Mouse (Mus musculus) embryonic facial prominence, embryonic 10.5 days (tissue): ENCODE measurements around the gene Gzmm. TPM values are rescaled to one million over a fixed set of nuclear protein-coding genes. Genes with fewer than 3 reads are reported as not detected.

Source experiments
- DNase-seq: peaks from one replicate; pipeline ENCODE4 v3.0.0-alpha.2; 2017; ENCODE audit warnings: low spot score
- H3K27ac ChIP-seq: fragments of 300-500 bp; sonication (generic); replicated peaks from 2 replicates; pipeline ENCODE4 v1.5.1; 2016; ENCODE audit warnings: mild to moderate bottlenecking
- H3K27me3 ChIP-seq: fragments of 300-500 bp; sonication (generic); replicated peaks from 2 replicates; pipeline ENCODE4 v1.6.1; 2016; ENCODE audit warnings: low read depth, mild to moderate bottlenecking; ENCODE audit not compliant: poor library complexity, severe bottlenecking
- H3K36me3 ChIP-seq: fragments of 300-500 bp; sonication (generic); replicated peaks from 2 replicates; pipeline ENCODE4 v1.6.1; 2016; ENCODE audit warnings: mild to moderate bottlenecking, moderate library complexity
- H3K4me1 ChIP-seq: fragments of 300-500 bp; sonication (generic); 2 replicates; pipeline ENCODE4 v1.6.1; 2016
- H3K4me3 ChIP-seq: fragments of 300-500 bp; sonication (generic); 2 replicates; pipeline ENCODE4 v1.5.1; 2016; ENCODE audit warnings: mild to moderate bottlenecking, moderate library complexity
- H3K9me3 ChIP-seq: fragments of 300-500 bp; sonication (generic); 2 replicates; pipeline ENCODE4 v1.6.1; 2016; ENCODE audit warnings: mild to moderate bottlenecking
- WGBS: fragments of 180-500 bp; shearing (Covaris S2); methylation state at CpG from one replicate; pipeline ENCODE4 v1.1.7; 2016; 5-methylcytosine and 5-hydroxymethylcytosine counted together
- polyA plus RNA-seq: library from polyadenylated mRNA; unstranded; fragments of >200 nt; fragmentation: Nextera tagmentation; extraction: Ambion mirVana; gene quantifications from 2 replicates; pipeline ENCODE4 v1.2.1, GENCODE M21; 2016

Gene Gzmm
- polyA plus RNA-seq, 1 experiment from 2014 or later = 1.5 TPM

GRCm38 (mm10) chr10:79721089-79721488 is 32.3 kb downstream of the Gzmm start:
- Histone ChIP-seq H3K4me1 (peaks cover 20% of the 10 kb centered on the region), H3K9me3 (no peaks in the 10 kb centered on the region), H3K36me3 (no peaks in the 10 kb centered on the region), H3K4me3 (no peak overlapping the region), H3K27ac (no peak overlapping the region), H3K27me3 (peaks cover 42% of the 10 kb centered on the region)
- 79% methylated on average over 5 of the region's 5 CpGs for WGBS
- no peak for DNase-seq

- peaks cover 3% of the 10 kb centered on the region; the same call in 1 of the 2 replicates for H3K4me1 ChIP-seq
- no peak for DNase-seq
- H3K9me3 ChIP-seq = no peaks in the 10 kb centered on the region
- peaks cover 23% of the 10 kb centered on the region for H3K27me3 ChIP-seq
- H3K27ac ChIP-seq = no peak overlapping the region
- 71% methylated on average over 6 of the region's 6 CpGs for WGBS
- no peak overlapping the region for H3K4me3 ChIP-seq
- H3K36me3 ChIP-seq = no peaks in the 10 kb centered on the region
Observed at GRCm38 (mm10) chr10:79723047-79723446, 34.2 kb downstream of the Gzmm start.

GRCm38 (mm10) chr10:79723692-79724091 is 34.9 kb downstream of the Gzmm start:
- DNase-seq = no peak
- no peaks in the 10 kb centered on the region for H3K36me3 ChIP-seq
- H3K4me1 ChIP-seq = 0 out of 2 replicates have a peak, but pooled peaks cover 3% of the 10 kb centered on the region
- 83% methylated on average over 7 of the region's 7 CpGs for WGBS
- H3K27me3 ChIP-seq = peaks cover 16% of the 10 kb centered on the region
- no peak overlapping the region for H3K27ac ChIP-seq
- no peaks in the 10 kb centered on the region for H3K9me3 ChIP-seq
- H3K4me3 ChIP-seq = no peak overlapping the region

GRCm38 (mm10) chr10:79726090-79726489 is 37.3 kb downstream of the Gzmm start:
- H3K4me1 ChIP-seq = 0 out of 2 replicates have a peak, but pooled peaks cover 3% of the 10 kb centered on the region
- H3K27me3 ChIP-seq = no peaks in the 10 kb centered on the region
- H3K9me3 ChIP-seq = no peaks in the 10 kb centered on the region
- DNase-seq = peak; percentile 62
- 26% methylated on average over 11 of the region's 11 CpGs for WGBS
- no peaks in the 10 kb centered on the region for H3K36me3 ChIP-seq
- no peak overlapping the region for H3K27ac ChIP-seq
- H3K4me3 ChIP-seq = no peak overlapping the region

GRCm38 (mm10) chr10:79728323-79729249 is 39.8 kb downstream of the Gzmm start:
- WGBS = 72% methylated on average over 28 of the region's 28 CpGs
- 0 out of 2 replicates have a peak, but pooled peaks cover 3% of the 10 kb centered on the region for H3K4me1 ChIP-seq

GRCm38 (mm10) chr10:79729357-79729965 is 40.6 kb downstream of the Gzmm start:
- H3K9me3 ChIP-seq = no peaks in the 10 kb centered on the region; the same call in 1 of the 2 replicates
- no peak for DNase-seq
- no peak overlapping the region for H3K27ac ChIP-seq
- H3K27me3 ChIP-seq = peaks cover 3% of the 10 kb centered on the region; the same call in 1 of the 2 replicates
- H3K4me1 ChIP-seq = 0 out of 2 replicates have a peak, but pooled peaks cover 3% of the 10 kb centered on the region
- H3K4me3 ChIP-seq = no peak overlapping the region
- WGBS = 89% methylated on average over 13 of the region's 13 CpGs
- peaks cover 19% of the 10 kb centered on the region for H3K36me3 ChIP-seq

More at GRCm38 (mm10) chr10:79728323-79729249, 39.8 kb downstream of the Gzmm start:
- Histone ChIP-seq H3K27me3 (no peaks in the 10 kb centered on the region), H3K4me3 (no peak overlapping the region), H3K9me3 (no peaks in the 10 kb centered on the region), H3K27ac (no peak overlapping the region), H3K36me3 (peaks cover 10% of the 10 kb centered on the region)
- DNase-seq = no peak

- 97% methylated on average over 1 of the region's 1 CpGs for WGBS
- H3K36me3 ChIP-seq = peaks cover 49% of the 10 kb centered on the region
- H3K4me3 ChIP-seq = no peak overlapping the region; the same call in 1 of the 2 replicates
- DNase-seq = no peak
- peaks cover 30% of the 10 kb centered on the region for H3K27me3 ChIP-seq
- peaks cover 10% of the 10 kb centered on the region for H3K4me1 ChIP-seq
- H3K27ac ChIP-seq = no peak overlapping the region
- H3K9me3 ChIP-seq = peaks cover 24% of the 10 kb centered on the region; the same call in 1 of the 2 replicates
Observed at GRCm38 (mm10) chr10:79732500-79732899, 43.7 kb downstream of the Gzmm start.

- 95% methylated on average over 15 of the region's 15 CpGs for WGBS
- peaks cover 38% of the 10 kb centered on the region for H3K9me3 ChIP-seq
Observed at GRCm38 (mm10) chr10:79733847-79734246, 45.0 kb downstream of the Gzmm start.

GRCm38 (mm10) chr10:79735361-79735760 is 46.5 kb downstream of the Gzmm start:
- H3K27me3 ChIP-seq = peaks cover 30% of the 10 kb centered on the region
- 38% methylated on average over 52 of the region's 52 CpGs for WGBS

More at GRCm38 (mm10) chr10:79733847-79734246, 45.0 kb downstream of the Gzmm start:
- Histone ChIP-seq H3K4me3 (no peak overlapping the region), H3K27ac (no peak overlapping the region), H3K27me3 (peaks cover 30% of the 10 kb centered on the region), H3K4me1 (peaks cover 10% of the 10 kb centered on the region), H3K36me3 (peaks cover 63% of the 10 kb centered on the region)
- no peak for DNase-seq

GRCm38 (mm10) chr10:79736706-79737105 is 47.9 kb downstream of the Gzmm start:
- 91% methylated on average over 14 of the region's 14 CpGs for WGBS

More at GRCm38 (mm10) chr10:79735361-79735760, 46.5 kb downstream of the Gzmm start:
- Histone ChIP-seq H3K9me3 (peaks cover 53% of the 10 kb centered on the region), H3K4me1 (peaks cover 10% of the 10 kb centered on the region), H3K36me3 (peaks cover 78% of the 10 kb centered on the region), H3K27ac (no peak overlapping the region), H3K4me3 (peak overlapping the region; percentile 33)
- no peak for DNase-seq

GRCm38 (mm10) chr10:79738259-79738658 is 49.4 kb downstream of the Gzmm start:
- no peak overlapping the region for H3K27ac ChIP-seq
- peaks cover 30% of the 10 kb centered on the region for H3K27me3 ChIP-seq
- H3K36me3 ChIP-seq = peaks cover 99% of the 10 kb centered on the region
- H3K9me3 ChIP-seq = peaks cover 63% of the 10 kb centered on the region
- 88% methylated on average over 10 of the region's 10 CpGs for WGBS
- H3K4me3 ChIP-seq = 0 out of 2 replicates have a peak overlapping the region, but pooled peaks have one; percentile 6
- DNase-seq = no peak
- peaks cover 10% of the 10 kb centered on the region for H3K4me1 ChIP-seq

More at GRCm38 (mm10) chr10:79736706-79737105, 47.9 kb downstream of the Gzmm start:
- H3K4me1 ChIP-seq = peaks cover 10% of the 10 kb centered on the region
- no peak overlapping the region for H3K4me3 ChIP-seq
- DNase-seq = no peak
- peaks cover 30% of the 10 kb centered on the region for H3K27me3 ChIP-seq
- H3K9me3 ChIP-seq = peaks cover 63% of the 10 kb centered on the region
- H3K27ac ChIP-seq = no peak overlapping the region
- peaks cover 91% of the 10 kb centered on the region for H3K36me3 ChIP-seq

- 94% methylated on average over 28 of the region's 28 CpGs for WGBS
- peaks cover 10% of the 10 kb centered on the region for H3K4me1 ChIP-seq
- no peak for DNase-seq
- no peak overlapping the region for H3K4me3 ChIP-seq
- peaks cover 63% of the 10 kb centered on the region for H3K9me3 ChIP-seq
- H3K36me3 ChIP-seq = peaks cover 99% of the 10 kb centered on the region
- peaks cover 30% of the 10 kb centered on the region for H3K27me3 ChIP-seq
- no peak overlapping the region for H3K27ac ChIP-seq
Observed at GRCm38 (mm10) chr10:79739234-79739633, 50.4 kb downstream of the Gzmm start.
